Mouse (Mus musculus) embryonic facial prominence, embryonic 14.5 days (tissue): ENCODE results near the gene Apeh. TPM values are rescaled to one million over a fixed set of nuclear protein-coding genes. Genes with fewer than 3 reads are reported as not detected.
A peak's percentile ranks its signal among the peaks of the same experiment; 100 is the strongest.

ENCODE experiments used
- ATAC-seq: fragments of 200-750 bp; cut with Nextera tagmentation; 2 replicates; pipeline ENCODE4 v1.8.0; 2017; ENCODE audit warnings: low read depth, moderate number of reproducible peaks, moderate TSS enrichment
- DNase-seq: peaks from one replicate; pipeline ENCODE4 v3.0.0-alpha.2; 2015; ENCODE audit warnings: low spot score
- H3K27ac ChIP-seq: fragments of 300-500 bp; sonication (generic); replicated peaks from 2 replicates; pipeline ENCODE4 v1.5.1; 2014; ENCODE audit warnings: low read depth, mild to moderate bottlenecking, low read length, moderate library complexity
- H3K27me3 ChIP-seq: fragments of 300-500 bp; sonication (generic); replicated peaks from 2 replicates; pipeline ENCODE4 v1.6.1; 2014; ENCODE audit warnings: low read length; ENCODE audit not compliant: control insufficient read depth, insufficient read depth
- H3K36me3 ChIP-seq: fragments of 300-500 bp; sonication (generic); 2 replicates; pipeline ENCODE4 v1.6.1; 2014; ENCODE audit warnings: low read length, mixed read lengths; ENCODE audit not compliant: control insufficient read depth, insufficient read depth
- H3K4me1 ChIP-seq: fragments of 300-500 bp; sonication (generic); 2 replicates; pipeline ENCODE4 v1.6.1; 2014; ENCODE audit warnings: antibody characterized with exemption, low read length; ENCODE audit not compliant: control insufficient read depth, insufficient read depth
- H3K4me2 ChIP-seq: fragments of 300-500 bp; sonication (generic); 2 replicates; pipeline ENCODE4 v1.6.1; 2014; ENCODE audit warnings: low read depth, mild to moderate bottlenecking, low read length, moderate library complexity, mixed read lengths
- H3K4me3 ChIP-seq: fragments of 300-500 bp; sonication (generic); 2 replicates; pipeline ENCODE4 v1.5.1; 2014; ENCODE audit warnings: low read depth, mild to moderate bottlenecking, low read length
- H3K9ac ChIP-seq: fragments of 300-500 bp; sonication (generic); 2 replicates; pipeline ENCODE4 v1.6.1; 2014; ENCODE audit warnings: low read depth, mild to moderate bottlenecking, low read length, moderate library complexity, mixed read lengths
- H3K9me3 ChIP-seq: fragments of 300-500 bp; sonication (generic); 2 replicates; pipeline ENCODE4 v1.6.1; 2016; ENCODE audit warnings: low read length; ENCODE audit not compliant: control insufficient read depth
- WGBS: fragments of 180-500 bp; shearing (Covaris S2); extraction: QIAGEN DNeasy Blood & Tissue Kit; methylation state at CpG from one replicate; pipeline ENCODE4 v1.1.7; 2014; 5-methylcytosine and 5-hydroxymethylcytosine counted together
- polyA plus RNA-seq: library from polyadenylated mRNA; unstranded; fragments of >200 nt; fragmentation: Nextera tagmentation; extraction: Ambion mirVana; gene quantifications from 2 replicates; pipeline ENCODE4 v1.2.1, GENCODE M21; 2014

Gene Apeh
- polyA plus RNA-seq, 1 experiment from 2014 or later: 39.9 TPM

DNA sequence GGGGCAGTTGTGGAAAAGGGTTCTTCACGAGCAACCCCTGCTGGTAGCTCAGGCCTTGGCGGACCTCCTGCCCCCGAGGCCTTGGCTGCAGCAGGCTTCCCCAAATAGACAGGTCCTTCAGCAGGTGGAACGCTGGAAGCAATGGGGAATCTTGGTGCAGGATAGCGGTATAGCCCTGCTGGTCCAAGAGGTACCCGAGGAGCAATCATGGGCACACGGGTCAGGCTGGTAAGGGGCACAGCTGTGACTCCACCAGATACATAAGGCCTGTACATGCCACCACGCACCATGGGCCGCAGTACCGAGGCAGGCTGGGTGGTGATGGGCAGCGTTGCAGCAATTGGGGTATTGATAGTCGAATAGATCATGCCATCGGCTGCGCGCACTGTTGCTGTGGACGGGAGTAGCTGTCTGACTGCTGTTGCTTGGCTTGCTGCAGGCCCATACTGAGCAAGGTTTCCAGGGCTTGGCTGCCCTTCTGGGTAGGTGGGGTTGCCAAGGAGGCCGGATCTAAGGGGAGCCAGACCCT, 17.3 kb upstream of the Apeh start:
- H3K9me3 ChIP-seq: 0 out of 2 replicates have a peak, but pooled peaks cover 4% of the 10 kb centered on the region
- peak overlapping the region; percentile 31 for H3K4me3 ChIP-seq
- peaks cover 12% of the 10 kb centered on the region for H3K4me1 ChIP-seq
- H3K4me2 ChIP-seq: peak overlapping the region; percentile 57
- peak overlapping the region; percentile 47 for H3K9ac ChIP-seq
- no peaks in the 10 kb centered on the region for H3K36me3 ChIP-seq
- no peaks in the 10 kb centered on the region; the same call in 1 of the 2 replicates for H3K27me3 ChIP-seq
- DNase-seq: no peak
- WGBS: 74% methylated on average over 17 of the region's 17 CpGs
- H3K27ac ChIP-seq: no peak overlapping the region
- ATAC-seq: no peak

DNA sequence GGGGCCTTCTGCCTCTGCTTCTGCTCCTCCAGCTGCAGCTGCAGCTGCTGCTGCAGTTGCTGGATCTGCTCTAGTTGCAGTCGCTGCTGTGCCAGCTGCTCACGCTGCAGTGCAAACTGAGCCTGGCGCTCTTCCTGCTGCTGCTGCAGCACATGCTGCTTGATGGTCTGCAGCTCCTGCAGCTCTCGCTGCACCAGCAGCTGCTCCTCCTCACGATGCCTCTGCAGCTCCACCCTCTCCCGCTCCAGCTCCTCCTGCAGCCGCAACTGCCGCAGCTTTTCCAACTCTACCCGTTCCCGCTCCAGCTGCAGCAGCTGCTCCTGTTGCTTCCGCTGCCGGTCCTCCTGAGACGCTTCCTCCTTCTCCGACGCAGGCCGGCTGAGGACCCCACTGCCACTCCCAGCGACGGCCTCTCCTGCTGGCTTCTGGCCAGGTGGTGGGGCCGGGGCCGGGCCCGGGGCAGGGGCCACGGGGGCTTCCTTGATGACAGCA, 16.7 kb upstream of the Apeh start:
- DNase-seq (peak; percentile 79), ATAC-seq (peak; percentile 10; the same call in 1 of the 2 replicates)
- H3K4me3 ChIP-seq: peak overlapping the region; percentile 31
- H3K27ac ChIP-seq: no peak overlapping the region
- H3K36me3 ChIP-seq: no peaks in the 10 kb centered on the region
- 13% methylated on average over 17 of the region's 22 CpGs for WGBS
- peak overlapping the region; percentile 47 for H3K9ac ChIP-seq
- peaks cover 12% of the 10 kb centered on the region for H3K4me1 ChIP-seq
- H3K9me3 ChIP-seq: 0 out of 2 replicates have a peak, but pooled peaks cover 4% of the 10 kb centered on the region
- H3K4me2 ChIP-seq: peak overlapping the region; percentile 57
- H3K27me3 ChIP-seq: no peaks in the 10 kb centered on the region; the same call in 1 of the 2 replicates

DNA sequence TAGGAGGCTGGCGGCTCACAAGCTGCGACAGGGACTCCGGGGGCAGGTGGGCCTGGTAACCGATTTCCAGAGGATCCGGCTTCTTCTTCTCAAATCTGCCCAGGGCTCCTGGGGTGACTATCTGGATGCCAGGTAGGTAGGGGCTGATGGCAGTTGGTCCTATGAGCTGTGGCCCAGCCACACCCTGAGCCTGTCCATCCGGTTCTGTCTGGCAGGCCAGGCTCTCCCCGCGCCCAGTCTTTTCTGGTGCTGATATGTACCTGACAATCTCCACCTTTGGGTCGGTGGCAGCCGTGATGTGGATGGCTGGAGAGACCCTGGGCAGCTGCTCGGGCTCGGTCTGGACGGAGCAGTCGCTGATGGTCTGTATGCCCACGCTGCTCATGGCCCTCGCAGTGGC, 15.8 kb upstream of the Apeh start:
- H3K9ac ChIP-seq: peak overlapping the region; percentile 8; the same call in 1 of the 2 replicates
- DNase-seq (peak; percentile 9), ATAC-seq (no peak)
- H3K27me3 ChIP-seq: no peaks in the 10 kb centered on the region; the same call in 1 of the 2 replicates
- no peaks in the 10 kb centered on the region for H3K36me3 ChIP-seq
- H3K27ac ChIP-seq: no peak overlapping the region
- 0 out of 2 replicates have a peak, but pooled peaks cover 4% of the 10 kb centered on the region for H3K9me3 ChIP-seq
- H3K4me3 ChIP-seq: no peak overlapping the region
- peaks cover 16% of the 10 kb centered on the region for H3K4me1 ChIP-seq
- 82% methylated on average over 14 of the region's 16 CpGs for WGBS
- H3K4me2 ChIP-seq: peak overlapping the region; percentile 57; the same call in 1 of the 2 replicates

DNA sequence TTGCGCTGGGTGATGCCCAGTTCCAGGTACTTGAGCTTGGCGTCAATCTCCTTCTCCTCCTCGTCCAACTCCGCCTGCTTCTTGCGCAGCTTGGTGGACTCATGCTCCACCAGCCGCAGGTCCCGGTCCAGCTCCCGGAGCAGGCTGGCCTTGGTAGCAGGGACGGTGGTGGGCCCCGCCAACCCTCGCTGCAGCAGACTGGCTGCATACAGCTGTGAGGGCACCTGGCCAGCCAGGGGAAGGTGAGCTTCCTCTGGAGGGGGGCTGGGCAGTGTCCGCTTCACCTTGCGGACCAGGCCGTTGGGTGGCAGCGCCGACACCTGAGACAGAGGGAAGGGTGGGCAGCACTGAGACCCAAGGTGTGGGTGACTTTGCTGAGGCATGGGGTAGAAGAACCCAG, 13.5 kb upstream of the Apeh start:
- no peak overlapping the region for H3K9ac ChIP-seq
- H3K27me3 ChIP-seq: no peaks in the 10 kb centered on the region; the same call in 1 of the 2 replicates
- WGBS: 94% methylated on average over 15 of the region's 16 CpGs
- H3K4me1 ChIP-seq: peaks cover 23% of the 10 kb centered on the region
- H3K9me3 ChIP-seq: no peaks in the 10 kb centered on the region
- H3K36me3 ChIP-seq: no peaks in the 10 kb centered on the region
- ATAC-seq (no peak), DNase-seq (no peak)
- H3K4me3 ChIP-seq: no peak overlapping the region
- H3K4me2 ChIP-seq: no peak overlapping the region
- no peak overlapping the region for H3K27ac ChIP-seq

DNA sequence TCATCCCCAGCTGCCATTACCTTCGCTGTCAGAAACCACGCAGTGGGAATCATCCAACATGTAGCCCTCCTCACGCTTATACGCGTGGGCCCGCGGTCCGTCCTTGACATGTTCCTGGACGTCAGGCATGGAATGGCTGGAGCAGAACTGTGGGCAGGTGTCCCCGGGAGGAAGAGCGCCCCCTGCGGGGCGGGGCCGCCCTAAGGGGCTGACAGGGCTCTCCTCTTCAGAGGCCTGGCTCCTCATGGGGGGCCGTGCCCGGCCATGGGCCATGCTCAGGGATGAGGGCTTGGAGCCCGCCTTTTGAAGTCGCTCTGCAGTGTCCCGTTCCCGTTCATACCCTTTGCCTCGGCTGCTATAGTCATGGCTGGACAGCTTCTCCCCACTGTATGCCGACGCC, 11.7 kb upstream of the Apeh start:
- Histone ChIP-seq H3K27ac (no peak overlapping the region), H3K4me2 (no peak overlapping the region), H3K9me3 (no peaks in the 10 kb centered on the region), H3K4me1 (peaks cover 20% of the 10 kb centered on the region), H3K9ac (no peak overlapping the region), H3K4me3 (no peak overlapping the region), H3K27me3 (no peaks in the 10 kb centered on the region), H3K36me3 (no peaks in the 10 kb centered on the region)
- 90% methylated on average over 23 of the region's 23 CpGs for WGBS
- no peak for DNase-seq
- ATAC-seq: no peak

DNA sequence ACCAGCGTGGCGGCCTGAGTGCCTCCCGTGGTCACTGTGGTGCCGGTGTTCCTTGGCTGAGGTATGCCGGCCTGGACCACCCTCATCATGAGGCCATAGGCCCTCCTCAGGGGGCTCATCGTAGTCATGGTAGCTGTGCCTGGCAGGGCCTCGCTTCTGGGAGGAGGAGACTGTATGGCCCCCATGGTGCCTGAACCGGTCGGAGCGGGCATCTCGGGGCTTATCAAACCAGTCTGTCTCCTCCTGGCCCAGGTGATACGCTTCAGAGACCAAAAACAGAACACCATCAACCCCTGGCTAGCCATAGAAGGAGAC, 11.1 kb upstream of the Apeh start:
- no peaks in the 10 kb centered on the region for H3K36me3 ChIP-seq
- H3K4me3 ChIP-seq: 0 out of 2 replicates have a peak overlapping the region, but pooled peaks have one; percentile 3
- no peaks in the 10 kb centered on the region for H3K9me3 ChIP-seq
- 67% methylated on average over 8 of the region's 12 CpGs for WGBS
- peaks cover 14% of the 10 kb centered on the region for H3K4me1 ChIP-seq
- DNase-seq (no peak), ATAC-seq (peak; percentile 19; the same call in 1 of the 2 replicates)
- peak overlapping the region; percentile 65 for H3K27ac ChIP-seq
- H3K27me3 ChIP-seq: no peaks in the 10 kb centered on the region
- peak overlapping the region; percentile 42 for H3K4me2 ChIP-seq
- peak overlapping the region; percentile 47; the same call in 1 of the 2 replicates for H3K9ac ChIP-seq

DNA sequence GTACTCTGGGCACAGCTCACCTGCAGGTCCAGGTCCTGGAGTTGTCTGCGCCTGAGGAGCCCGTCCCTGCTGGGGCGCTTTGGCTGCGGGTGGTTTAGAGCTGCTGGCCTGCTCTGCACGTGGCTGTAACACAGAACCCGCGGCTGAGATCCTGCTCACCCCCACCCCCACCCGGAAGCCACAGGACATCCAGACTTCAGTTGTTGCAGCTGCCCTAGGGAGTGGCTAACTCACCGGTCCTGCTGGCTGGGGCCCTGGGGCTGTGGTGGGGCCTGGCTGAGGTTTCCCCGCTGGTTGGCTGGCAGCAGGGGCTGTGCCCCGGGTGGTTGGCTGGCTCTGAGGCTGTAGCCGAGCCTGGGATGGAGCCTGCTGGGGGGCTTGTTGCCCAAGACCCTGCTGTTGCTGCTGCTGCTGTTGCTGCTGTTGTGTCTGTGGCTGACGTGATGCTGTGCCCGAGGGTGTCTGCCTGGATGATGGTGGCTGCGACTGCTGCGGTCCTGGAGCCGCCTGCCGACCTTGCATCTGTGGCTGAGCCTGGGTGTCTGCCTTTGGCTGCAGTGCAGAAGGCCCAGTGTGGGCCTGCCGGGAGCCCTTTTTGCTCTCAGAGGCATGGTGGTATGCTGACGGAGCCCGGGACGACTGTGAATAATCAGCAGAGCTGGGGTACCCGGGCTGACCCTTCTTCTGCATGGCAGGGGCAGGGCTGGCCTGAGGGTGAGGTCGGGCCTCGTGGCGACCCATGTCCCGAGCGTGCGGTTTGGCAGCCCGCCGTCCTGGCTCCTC, 10.6 kb upstream of the Apeh start:
- no peaks in the 10 kb centered on the region for H3K9me3 ChIP-seq
- H3K27ac ChIP-seq: peak overlapping the region; percentile 65
- H3K9ac ChIP-seq: peak overlapping the region; percentile 47
- peaks cover 11% of the 10 kb centered on the region for H3K4me1 ChIP-seq
- H3K4me3 ChIP-seq: 0 out of 2 replicates have a peak overlapping the region, but pooled peaks have one; percentile 3
- WGBS: 36% methylated on average over 22 of the region's 31 CpGs
- ATAC-seq (peak; percentile 82), DNase-seq (peak; percentile 74)
- no peaks in the 10 kb centered on the region for H3K27me3 ChIP-seq
- peak overlapping the region; percentile 42 for H3K4me2 ChIP-seq
- no peaks in the 10 kb centered on the region for H3K36me3 ChIP-seq

DNA sequence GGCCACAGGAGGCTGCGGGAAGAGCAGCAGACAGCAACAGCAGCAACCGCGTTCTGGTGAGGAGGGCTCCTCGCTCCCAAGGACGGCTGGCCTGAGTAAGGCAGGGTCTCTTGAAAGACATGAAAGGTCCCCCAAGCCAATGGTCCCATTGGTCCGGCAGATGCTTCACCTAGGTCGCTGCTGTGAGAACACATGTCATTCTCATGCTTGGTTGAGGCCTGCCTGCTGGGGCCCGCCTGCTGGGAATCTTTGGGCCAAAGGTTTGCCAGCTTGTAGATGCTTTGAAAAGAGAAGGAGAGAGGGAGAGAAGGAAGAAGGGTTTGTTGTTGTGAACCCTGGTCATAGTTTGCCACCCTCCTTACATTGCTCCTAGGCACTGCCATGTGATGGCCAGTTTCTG, 5.2 kb upstream of the Apeh start:
- ATAC-seq (no peak), DNase-seq (no peak)
- peaks cover 2% of the 10 kb centered on the region for H3K4me1 ChIP-seq
- H3K9ac ChIP-seq: no peak overlapping the region
- H3K4me2 ChIP-seq: no peak overlapping the region
- H3K27me3 ChIP-seq: no peaks in the 10 kb centered on the region
- no peaks in the 10 kb centered on the region for H3K36me3 ChIP-seq
- H3K4me3 ChIP-seq: no peak overlapping the region
- H3K27ac ChIP-seq: no peak overlapping the region
- 81% methylated on average over 8 of the region's 8 CpGs for WGBS
- H3K9me3 ChIP-seq: no peaks in the 10 kb centered on the region
